Mouse (Mus musculus): ENCODE data around the gene Prmt1. TPM values are rescaled to one million over a fixed set of nuclear protein-coding genes. Genes with fewer than 3 reads are reported as not detected.

Gene Prmt1
- polyA plus RNA-seq, 1 experiment: 169 TPM

- TF ChIP-seq POLR2A (IDR thresholded peaks at IDR 0.05; ENCODE audit: extremely low read depth, insufficient read depth, low read length) (no peak), CTCF (IDR thresholded peaks at IDR 0.05; ENCODE audit: extremely low read depth, insufficient read depth, low read length) (no peak)
- H3K4me3 ChIP-seq (ENCODE audit: insufficient read depth, low read length): no peak overlapping the region
- H3K27ac ChIP-seq (ENCODE audit: insufficient read depth, low read length): no peak overlapping the region
- H3K4me1 ChIP-seq (ENCODE audit: control insufficient read depth, insufficient read depth, low read length): no peaks in the 10 kb centered on the region; the same call in 1 of the 2 replicates
Measured at GRCm38 (mm10) chr7:45014096-45014451, 27.7 kb upstream of the Prmt1 start.

GRCm38 (mm10) chr7:45013366-45014095, 27.2 kb upstream of the Prmt1 start:
- no peaks in the 10 kb centered on the region; the same call in 1 of the 2 replicates for H3K4me1 ChIP-seq (ENCODE audit: control insufficient read depth, insufficient read depth, low read length)
- TF ChIP-seq CTCF (IDR thresholded peaks at IDR 0.05; ENCODE audit: extremely low read depth, insufficient read depth, low read length): no peak
- no peak for TF ChIP-seq POLR2A (IDR thresholded peaks at IDR 0.05; ENCODE audit: extremely low read depth, insufficient read depth, low read length)
- no peak overlapping the region for H3K27ac ChIP-seq (ENCODE audit: insufficient read depth, low read length)
- no peak overlapping the region for H3K4me3 ChIP-seq (ENCODE audit: insufficient read depth, low read length)

GRCm38 (mm10) chr7:45012824-45013223, 26.5 kb upstream of the Prmt1 start:
- no peak overlapping the region for H3K27ac ChIP-seq (ENCODE audit: insufficient read depth, low read length)
- H3K4me3 ChIP-seq (ENCODE audit: insufficient read depth, low read length): no peak overlapping the region
- H3K4me1 ChIP-seq (ENCODE audit: control insufficient read depth, insufficient read depth, low read length): no peaks in the 10 kb centered on the region; the same call in 1 of the 2 replicates
- TF ChIP-seq POLR2A (IDR thresholded peaks at IDR 0.05; ENCODE audit: extremely low read depth, insufficient read depth, low read length) (no peak), CTCF (IDR thresholded peaks at IDR 0.05; ENCODE audit: extremely low read depth, insufficient read depth, low read length) (no peak)

- Histone ChIP-seq H3K4me3 (ENCODE audit: insufficient read depth, low read length) (no peak overlapping the region), H3K27ac (ENCODE audit: insufficient read depth, low read length) (no peak overlapping the region), H3K4me1 (ENCODE audit: control insufficient read depth, insufficient read depth, low read length) (no peaks in the 10 kb centered on the region; the same call in 1 of the 2 replicates)
- TF ChIP-seq POLR2A (IDR thresholded peaks at IDR 0.05; ENCODE audit: extremely low read depth, insufficient read depth, low read length): no peak
- TF ChIP-seq CTCF (IDR thresholded peaks at IDR 0.05; ENCODE audit: extremely low read depth, insufficient read depth, low read length): no peak
Measured at GRCm38 (mm10) chr7:45012011-45012410, 25.6 kb upstream of the Prmt1 start.

GRCm38 (mm10) chr7:45008411-45008810, 22.0 kb upstream of the Prmt1 start:
- H3K27ac ChIP-seq (ENCODE audit: insufficient read depth, low read length): no peak overlapping the region
- no peak for TF ChIP-seq CTCF (IDR thresholded peaks at IDR 0.05; ENCODE audit: extremely low read depth, insufficient read depth, low read length)
- no peak for TF ChIP-seq POLR2A (IDR thresholded peaks at IDR 0.05; ENCODE audit: extremely low read depth, insufficient read depth, low read length)

GRCm38 (mm10) chr7:45007846-45008245, 21.5 kb upstream of the Prmt1 start:
- H3K4me1 ChIP-seq (ENCODE audit: control insufficient read depth, insufficient read depth, low read length): no peaks in the 10 kb centered on the region
- H3K4me3 ChIP-seq (ENCODE audit: insufficient read depth, low read length): no peak overlapping the region
- TF ChIP-seq POLR2A (IDR thresholded peaks at IDR 0.05; ENCODE audit: extremely low read depth, insufficient read depth, low read length): no peak
- no peak for TF ChIP-seq CTCF (IDR thresholded peaks at IDR 0.05; ENCODE audit: extremely low read depth, insufficient read depth, low read length)
- no peak overlapping the region for H3K27ac ChIP-seq (ENCODE audit: insufficient read depth, low read length)

More at GRCm38 (mm10) chr7:45008411-45008810, 22.0 kb upstream of the Prmt1 start:
- Histone ChIP-seq H3K4me3 (ENCODE audit: insufficient read depth, low read length) (no peak overlapping the region), H3K4me1 (ENCODE audit: control insufficient read depth, insufficient read depth, low read length) (no peaks in the 10 kb centered on the region)

- no peak overlapping the region for H3K4me3 ChIP-seq (ENCODE audit: insufficient read depth, low read length)
- no peak overlapping the region for H3K27ac ChIP-seq (ENCODE audit: insufficient read depth, low read length)
- TF ChIP-seq CTCF (IDR thresholded peaks at IDR 0.05; ENCODE audit: extremely low read depth, insufficient read depth, low read length) (no peak), POLR2A (IDR thresholded peaks at IDR 0.05; ENCODE audit: extremely low read depth, insufficient read depth, low read length) (no peak)
- H3K4me1 ChIP-seq (ENCODE audit: control insufficient read depth, insufficient read depth, low read length): no peaks in the 10 kb centered on the region
Measured at GRCm38 (mm10) chr7:45007141-45007540, 20.8 kb upstream of the Prmt1 start.

GRCm38 (mm10) chr7:45006503-45006902, 20.1 kb upstream of the Prmt1 start:
- no peak for TF ChIP-seq CTCF (IDR thresholded peaks at IDR 0.05; ENCODE audit: extremely low read depth, insufficient read depth, low read length)
- TF ChIP-seq POLR2A (IDR thresholded peaks at IDR 0.05; ENCODE audit: extremely low read depth, insufficient read depth, low read length): no peak
- Histone ChIP-seq H3K4me3 (ENCODE audit: insufficient read depth, low read length) (no peak overlapping the region), H3K4me1 (ENCODE audit: control insufficient read depth, insufficient read depth, low read length) (no peaks in the 10 kb centered on the region)

GRCm38 (mm10) chr7:45005321-45005992, 19.1 kb upstream of the Prmt1 start:
- no peak overlapping the region for H3K27ac ChIP-seq (ENCODE audit: insufficient read depth, low read length)
- TF ChIP-seq CTCF (IDR thresholded peaks at IDR 0.05; ENCODE audit: extremely low read depth, insufficient read depth, low read length) (no peak), POLR2A (IDR thresholded peaks at IDR 0.05; ENCODE audit: extremely low read depth, insufficient read depth, low read length) (no peak)
- H3K4me1 ChIP-seq (ENCODE audit: control insufficient read depth, insufficient read depth, low read length): no peaks in the 10 kb centered on the region
- H3K4me3 ChIP-seq (ENCODE audit: insufficient read depth, low read length): no peak overlapping the region

More at GRCm38 (mm10) chr7:45006503-45006902, 20.1 kb upstream of the Prmt1 start:
- no peak overlapping the region for H3K27ac ChIP-seq (ENCODE audit: insufficient read depth, low read length)

- Histone ChIP-seq H3K4me3 (ENCODE audit: insufficient read depth, low read length) (no peak overlapping the region), H3K4me1 (ENCODE audit: control insufficient read depth, insufficient read depth, low read length) (no peaks in the 10 kb centered on the region), H3K27ac (ENCODE audit: insufficient read depth, low read length) (no peak overlapping the region)
- TF ChIP-seq POLR2A (IDR thresholded peaks at IDR 0.05; ENCODE audit: extremely low read depth, insufficient read depth, low read length) (no peak), CTCF (IDR thresholded peaks at IDR 0.05; ENCODE audit: extremely low read depth, insufficient read depth, low read length) (no peak)
Measured at GRCm38 (mm10) chr7:45004546-45004945, 18.2 kb upstream of the Prmt1 start.
